Mouse (Mus musculus): ENCODE results near the gene Dr1.
"Not testable (repeated sequence)": the region's sequence is repeated elsewhere in the genome, so short reads cannot be mapped to it uniquely, and the experiment has no call there.

The Dr1 gene

DNA sequence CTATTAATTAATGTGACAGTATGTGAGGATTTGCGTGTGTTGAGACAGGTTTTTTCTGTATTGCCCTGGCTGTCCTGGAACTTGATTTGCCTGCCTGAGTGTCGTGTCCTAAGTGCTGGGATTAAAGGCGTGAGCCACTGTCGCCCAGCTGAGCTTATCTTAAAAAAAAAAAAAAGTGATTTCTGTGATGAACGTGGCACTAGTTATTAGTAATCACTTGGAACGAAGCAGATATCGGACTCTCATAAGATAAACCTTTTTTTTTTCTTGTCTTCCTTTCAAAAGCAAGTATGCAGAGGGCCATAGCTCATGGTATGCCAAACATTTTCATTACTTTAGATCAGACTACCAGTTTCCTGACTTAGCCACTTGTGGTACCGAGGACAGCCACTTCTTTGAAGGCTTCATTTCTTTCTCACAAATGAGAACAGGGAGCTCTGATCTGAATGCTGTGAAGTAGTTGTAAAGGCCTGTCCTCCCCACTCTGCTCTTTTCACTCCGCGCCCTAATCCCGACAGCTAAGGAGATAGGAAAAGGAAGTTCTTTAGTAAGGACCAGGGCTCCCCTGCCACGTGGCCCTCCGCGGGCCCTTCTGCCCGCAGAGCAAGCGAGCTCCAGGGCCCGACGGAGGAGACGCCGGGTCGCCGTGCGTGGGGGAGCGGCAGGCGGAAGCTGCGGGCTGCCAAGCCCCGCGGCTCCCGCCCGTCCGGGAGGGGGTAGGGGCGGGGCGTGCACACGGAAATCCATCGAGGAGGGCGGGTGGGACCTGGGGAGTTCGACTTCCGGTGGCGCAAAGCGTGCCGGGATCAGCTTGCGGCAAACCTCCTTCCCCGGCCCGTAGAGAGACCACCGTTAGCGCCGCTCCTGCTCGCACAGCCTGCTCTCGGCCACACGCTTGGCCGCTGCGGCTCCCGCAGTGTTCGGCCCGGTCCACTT is at the start of gene Dr1:
Gene Dr1, plus strand, starts transcription at position 771 of the 936 bp plus-strand sequence.
- peak; percentile 77 for DNase-seq (ENCODE audit: low read depth, low spot score)

GRCm38 (mm10) chr5:108224077-108224476 is 44.6 kb upstream of the Dr1 start:
- DNase-seq (ENCODE audit: low read depth, low spot score): no peak

DNA sequence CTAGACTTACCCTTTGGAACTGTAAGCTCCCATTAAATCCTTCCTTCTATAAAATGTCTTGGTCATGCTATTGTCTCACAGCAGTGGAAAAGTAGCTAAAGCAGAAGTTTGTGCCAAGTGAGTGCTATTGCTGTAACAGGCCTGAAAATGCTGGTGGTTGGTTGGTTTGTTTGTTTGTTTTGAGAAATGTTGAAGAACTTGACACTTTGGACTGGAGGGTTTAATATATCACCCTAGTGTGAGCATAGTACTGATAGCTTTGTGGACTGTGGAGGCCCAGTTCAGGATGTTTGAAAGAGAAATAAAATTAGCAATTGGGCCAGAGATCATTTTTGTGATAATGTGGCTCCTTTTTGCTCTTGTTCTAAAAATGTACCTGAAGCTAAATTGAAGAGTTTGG is 42.5 kb upstream of the Dr1 start:
- no peak for DNase-seq (ENCODE audit: low read depth, low spot score)

- DNase-seq (ENCODE audit: low read depth, low spot score): no peak
Measured at GRCm38 (mm10) chr5:108246314-108246765, 22.4 kb upstream of the Dr1 start.

DNA sequence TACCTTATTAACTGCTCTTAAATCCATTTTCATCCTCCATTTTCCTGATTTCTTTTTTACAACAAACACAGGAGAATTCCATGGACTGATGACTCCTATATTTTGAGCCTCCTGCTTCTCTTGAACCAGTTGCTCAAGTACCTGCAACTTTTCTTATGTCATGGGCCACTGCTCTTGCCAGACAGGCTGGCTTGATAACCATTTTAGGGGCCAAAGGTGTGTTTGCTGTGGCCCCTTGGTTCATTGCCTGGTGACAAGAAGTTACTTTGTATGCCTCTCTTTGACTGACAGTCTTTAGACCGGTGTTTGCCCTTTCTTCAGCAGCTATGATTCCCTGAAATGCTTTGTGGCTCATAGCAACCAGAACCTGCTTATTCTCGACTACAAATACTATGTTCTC is 18.7 kb upstream of the Dr1 start:
- DNase-seq (ENCODE audit: low read depth, low spot score): no peak

GRCm38 (mm10) chr5:108255259-108255658 is 13.4 kb upstream of the Dr1 start:
- no peak for DNase-seq (ENCODE audit: low read depth, low spot score)

GRCm38 (mm10) chr5:108262722-108263121 is 6.0 kb upstream of the Dr1 start:
- DNase-seq (ENCODE audit: low read depth, low spot score): no peak

DNA sequence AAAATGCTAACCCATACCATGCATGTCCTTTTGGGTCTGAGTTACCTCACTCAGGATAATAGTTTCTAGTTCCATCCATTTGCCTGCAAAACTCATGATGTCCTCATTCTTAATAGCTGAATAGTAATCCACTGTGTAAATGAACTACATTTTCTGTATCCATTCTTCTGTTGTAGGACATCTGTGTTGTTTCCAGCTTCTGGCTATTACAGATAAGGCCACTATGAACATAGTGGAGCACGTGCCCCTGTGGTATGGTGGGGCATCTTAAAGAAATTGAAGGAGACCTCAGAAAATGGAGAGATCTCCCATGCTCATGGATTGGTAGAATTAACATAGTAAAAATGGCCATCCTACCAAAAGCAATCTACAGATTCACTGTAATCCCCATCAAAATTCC is 4.9 kb upstream of the Dr1 start:
- DNase-seq (ENCODE audit: low read depth, low spot score): not testable (repeated sequence)

- no peak for DNase-seq (ENCODE audit: low read depth, low spot score)
Measured at GRCm38 (mm10) chr5:108266990-108267389, 1.7 kb upstream of the Dr1 start.

DNA sequence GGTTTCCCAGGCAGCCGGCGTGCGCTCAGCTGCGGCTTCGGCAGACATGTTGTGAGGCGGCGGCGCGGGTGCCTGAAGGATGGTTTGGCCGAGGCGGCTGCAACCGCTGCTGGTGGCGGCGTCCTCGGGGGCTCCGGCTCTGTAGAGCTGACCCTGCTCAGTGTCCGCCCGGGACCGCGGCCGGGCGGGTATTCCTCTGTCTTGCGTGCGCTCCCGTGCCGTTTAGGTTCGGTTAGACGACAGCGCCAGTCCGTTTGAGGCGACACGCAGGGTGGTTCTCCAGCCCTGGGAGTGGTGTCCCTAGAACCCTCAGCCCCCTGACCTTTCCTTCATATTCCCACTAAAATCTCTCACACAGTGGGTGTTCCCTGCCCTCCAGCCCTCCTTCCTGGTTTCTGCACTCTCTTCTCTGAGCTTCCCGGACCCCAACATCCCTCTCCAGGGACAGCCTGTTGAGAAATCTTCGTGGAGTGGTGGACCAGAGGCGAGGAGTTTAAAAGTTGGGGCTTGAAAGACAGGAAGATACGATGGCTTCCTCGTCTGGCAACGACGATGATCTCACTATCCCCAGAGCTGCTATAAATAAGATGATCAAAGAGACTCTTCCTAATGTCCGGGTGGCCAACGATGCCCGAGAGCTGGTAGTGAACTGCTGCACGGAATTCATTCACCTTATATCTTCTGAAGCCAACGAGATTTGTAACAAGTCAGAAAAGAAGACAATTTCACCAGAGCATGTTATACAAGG is 540 bp downstream of the Dr1 start:
- peak; percentile 4 for DNase-seq (ENCODE audit: low read depth, low spot score)

DNA sequence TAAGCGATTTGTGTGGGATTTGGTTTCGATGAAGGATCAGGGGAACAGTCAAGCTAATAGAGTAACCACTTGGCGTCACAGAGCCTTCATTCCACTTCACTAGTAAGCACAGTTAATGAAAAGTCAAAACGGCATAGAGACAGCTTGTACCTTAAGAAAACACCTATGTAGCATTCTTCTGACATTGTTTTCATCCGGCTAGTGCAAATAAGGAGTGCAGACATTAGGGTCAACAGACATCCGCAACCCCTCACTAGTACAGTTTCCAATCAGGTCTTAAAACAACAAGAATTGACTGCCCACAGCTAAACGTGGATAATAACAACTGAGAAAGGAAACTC is 1.1 kb downstream of the Dr1 start:
- DNase-seq (ENCODE audit: low read depth, low spot score): no peak

- DNase-seq (ENCODE audit: low read depth, low spot score): no peak
Measured at GRCm38 (mm10) chr5:108270415-108270814, 1.7 kb downstream of the Dr1 start.

DNA sequence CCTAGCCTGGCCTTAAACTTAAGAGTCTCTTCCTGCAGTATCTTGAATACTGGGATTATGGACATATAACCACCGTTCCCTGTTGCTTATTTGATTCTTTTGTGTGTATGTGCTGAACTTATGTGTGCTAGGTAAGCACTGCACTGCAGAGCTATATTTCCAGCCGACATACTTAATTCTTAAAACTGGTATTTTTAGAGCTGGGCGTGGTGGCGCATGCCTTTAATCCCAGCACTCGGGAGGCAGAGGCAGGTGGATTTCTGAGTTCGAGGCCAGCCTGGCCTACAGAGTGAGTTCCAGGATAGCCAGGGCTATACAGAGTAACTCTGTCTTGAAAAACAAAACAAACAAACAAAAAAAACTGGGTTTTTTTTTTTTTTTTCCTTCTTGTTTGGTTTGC is 2.6 kb downstream of the Dr1 start:
- DNase-seq (ENCODE audit: low read depth, low spot score): not testable (repeated sequence)

GRCm38 (mm10) chr5:108286957-108287356 is 18.3 kb downstream of the Dr1 start:
- DNase-seq (ENCODE audit: low read depth, low spot score): no peak

GRCm38 (mm10) chr5:108301567-108301966 is 32.9 kb downstream of the Dr1 start:
- DNase-seq (ENCODE audit: low read depth, low spot score): no peak

GRCm38 (mm10) chr5:108312224-108313064 is 43.7 kb downstream of the Dr1 start, which contains the start of gene Pigg:
Gene Pigg, plus strand, starts transcription at chr5:108312609.
- DNase-seq (ENCODE audit: low read depth, low spot score): peak; percentile 80

DNA sequence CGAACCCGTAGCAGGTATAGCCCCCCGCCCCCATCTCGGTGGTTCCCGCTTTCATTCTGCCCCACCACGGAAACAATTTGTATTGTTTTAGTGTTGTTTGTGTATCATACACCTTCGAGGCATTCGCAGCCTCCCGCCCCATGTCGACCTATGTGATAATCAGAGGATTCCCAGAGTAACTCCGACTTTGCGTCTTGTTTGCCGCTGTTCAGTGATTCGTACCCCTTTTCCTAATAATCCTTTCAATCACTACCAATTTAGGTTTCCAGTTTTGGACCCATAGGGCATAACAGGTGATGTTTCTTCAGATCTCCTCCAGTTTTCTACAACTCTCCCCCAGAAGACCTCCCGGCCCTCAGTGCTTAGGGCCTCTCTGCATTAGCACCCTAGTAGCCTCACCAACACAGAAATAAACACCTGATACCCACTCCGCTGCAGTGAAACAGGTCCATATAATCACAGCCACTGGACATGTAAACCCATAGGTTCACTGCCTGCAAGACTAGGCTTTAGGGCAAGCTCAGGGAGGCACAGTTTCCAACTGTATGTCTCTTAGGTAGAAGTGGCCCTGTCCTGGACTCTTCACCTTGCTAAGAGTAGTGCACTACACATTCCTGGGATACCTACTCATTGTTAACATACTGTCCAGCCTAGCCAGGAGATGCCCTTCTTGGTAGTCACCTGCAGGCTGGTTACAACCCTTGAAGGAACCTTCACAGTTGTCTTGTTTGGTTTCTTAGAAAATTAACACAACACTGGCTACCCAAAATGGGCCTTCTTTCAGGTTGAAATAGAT is 44.6 kb downstream of the Dr1 start:
- no peak for DNase-seq (ENCODE audit: low read depth, low spot score)
